Mouse (Mus musculus): ENCODE measurements around the gene Vgll4. TPM values are rescaled to one million over a fixed set of nuclear protein-coding genes. Genes with fewer than 3 reads are reported as not detected.

Gene Vgll4
- total and polyA plus RNA-seq, 2 experiments from 2014 or later = 49.4 to 85.4 TPM

GRCm38 (mm10) chr6:114818471-114818870 is 151.3 kb downstream of the Vgll4 start:
- H3K36me3 ChIP-seq (ENCODE audit: insufficient read depth, low read length) = no peaks in the 10 kb centered on the region
- H3K4me2 ChIP-seq (ENCODE audit: low read depth, low read length) = no peak overlapping the region
- no peak overlapping the region for H3K4me3 ChIP-seq (ENCODE audit: low read length)
- 75% methylated on average over 6 of the region's 6 CpGs for WGBS
- no peak overlapping the region for H3K9ac ChIP-seq (replicated peaks; ENCODE audit: low read length)
- no peak for DNase-seq (ENCODE audit: low spot score)
- no peak overlapping the region; the same call in 1 of the 2 replicates for H3K27ac ChIP-seq
- H3K27me3 ChIP-seq (ENCODE audit: insufficient read depth, low read length) = no peaks in the 10 kb centered on the region
- 0 out of 2 replicates have a peak, but pooled peaks have one; percentile 39 for ATAC-seq
- H3K4me1 ChIP-seq (ENCODE audit: insufficient read depth, low read length) = peaks cover 3% of the 10 kb centered on the region; the same call in 1 of the 2 replicates
- H3K9me3 ChIP-seq (ENCODE audit: low read length) = no peaks in the 10 kb centered on the region
- no peak for TF ChIP-seq CTCF (IDR thresholded peaks at IDR 0.05; ENCODE audit: low read depth)

- 43% methylated on average over 11 of the region's 11 CpGs for WGBS
- TF ChIP-seq CTCF (IDR thresholded peaks at IDR 0.05; ENCODE audit: low read depth) = no peak
- Histone ChIP-seq H3K9ac (replicated peaks; ENCODE audit: low read length) (no peak overlapping the region), H3K9me3 (ENCODE audit: low read length) (no peaks in the 10 kb centered on the region), H3K27ac (no peak overlapping the region), H3K27me3 (ENCODE audit: insufficient read depth, low read length) (no peaks in the 10 kb centered on the region), H3K4me2 (ENCODE audit: low read depth, low read length) (no peak overlapping the region), H3K4me3 (ENCODE audit: low read length) (no peak overlapping the region), H3K36me3 (ENCODE audit: insufficient read depth, low read length) (no peaks in the 10 kb centered on the region), H3K4me1 (ENCODE audit: insufficient read depth, low read length) (peaks cover 3% of the 10 kb centered on the region; the same call in 1 of the 2 replicates)
- no peak for ATAC-seq
- peak; percentile 38 for DNase-seq (ENCODE audit: low spot score)
Measured at GRCm38 (mm10) chr6:114817948-114818347, 151.8 kb downstream of the Vgll4 start.

GRCm38 (mm10) chr6:114814882-114815650 is 154.7 kb downstream of the Vgll4 start:
- no peak overlapping the region for H3K27ac ChIP-seq
- H3K9me3 ChIP-seq (ENCODE audit: low read length) = no peaks in the 10 kb centered on the region
- H3K27me3 ChIP-seq (ENCODE audit: insufficient read depth, low read length) = no peaks in the 10 kb centered on the region
- no peaks in the 10 kb centered on the region for H3K36me3 ChIP-seq (ENCODE audit: insufficient read depth, low read length)
- H3K4me3 ChIP-seq (ENCODE audit: low read length) = no peak overlapping the region
- no peak overlapping the region for H3K4me2 ChIP-seq (ENCODE audit: low read depth, low read length)
- peak; percentile 69 for TF ChIP-seq CTCF (IDR thresholded peaks at IDR 0.05; ENCODE audit: low read depth)
- ATAC-seq (no peak), DNase-seq (ENCODE audit: low spot score) (peak; percentile 37)
- no peaks in the 10 kb centered on the region; the same call in 1 of the 2 replicates for H3K4me1 ChIP-seq (ENCODE audit: insufficient read depth, low read length)
- WGBS = 93% methylated on average over 5 of the region's 5 CpGs
- no peak overlapping the region for H3K9ac ChIP-seq (replicated peaks; ENCODE audit: low read length)

- Histone ChIP-seq H3K4me2 (ENCODE audit: low read depth, low read length) (no peak overlapping the region), H3K36me3 (ENCODE audit: insufficient read depth, low read length) (no peaks in the 10 kb centered on the region), H3K4me3 (ENCODE audit: low read length) (no peak overlapping the region), H3K27me3 (ENCODE audit: insufficient read depth, low read length) (no peaks in the 10 kb centered on the region), H3K27ac (0 out of 2 replicates have a peak overlapping the region, but pooled peaks have one; percentile 9), H3K9ac (replicated peaks; ENCODE audit: low read length) (no peak overlapping the region), H3K9me3 (ENCODE audit: low read length) (no peaks in the 10 kb centered on the region), H3K4me1 (ENCODE audit: insufficient read depth, low read length) (no peaks in the 10 kb centered on the region; the same call in 1 of the 2 replicates)
- TF ChIP-seq CTCF (IDR thresholded peaks at IDR 0.05; ENCODE audit: low read depth) = no peak
- peak; percentile 55 for DNase-seq (ENCODE audit: low spot score)
- WGBS = 52% methylated on average over 6 of the region's 6 CpGs
- 0 out of 2 replicates have a peak, but pooled peaks have one; percentile 44 for ATAC-seq
Measured at GRCm38 (mm10) chr6:114814199-114814881, 155.5 kb downstream of the Vgll4 start.

- TF ChIP-seq CTCF (IDR thresholded peaks at IDR 0.05; ENCODE audit: low read depth) = no peak
- Histone ChIP-seq H3K4me1 (ENCODE audit: insufficient read depth, low read length) (no peaks in the 10 kb centered on the region), H3K36me3 (ENCODE audit: insufficient read depth, low read length) (no peaks in the 10 kb centered on the region), H3K9ac (replicated peaks; ENCODE audit: low read length) (no peak overlapping the region), H3K27me3 (ENCODE audit: insufficient read depth, low read length) (no peaks in the 10 kb centered on the region), H3K4me3 (ENCODE audit: low read length) (no peak overlapping the region), H3K9me3 (ENCODE audit: low read length) (no peaks in the 10 kb centered on the region), H3K4me2 (ENCODE audit: low read depth, low read length) (no peak overlapping the region), H3K27ac (no peak overlapping the region)
- ATAC-seq (no peak), DNase-seq (ENCODE audit: low spot score) (no peak)
- 67% methylated on average over 4 of the region's 4 CpGs for WGBS
Measured at GRCm38 (mm10) chr6:114812779-114813178, 157.0 kb downstream of the Vgll4 start.

GRCm38 (mm10) chr6:114812322-114812721 is 157.5 kb downstream of the Vgll4 start:
- DNase-seq (ENCODE audit: low spot score) = peak; percentile 72
- Histone ChIP-seq H3K27ac (no peak overlapping the region), H3K9ac (replicated peaks; ENCODE audit: low read length) (no peak overlapping the region), H3K4me1 (ENCODE audit: insufficient read depth, low read length) (no peaks in the 10 kb centered on the region), H3K4me2 (ENCODE audit: low read depth, low read length) (no peak overlapping the region), H3K36me3 (ENCODE audit: insufficient read depth, low read length) (no peaks in the 10 kb centered on the region), H3K9me3 (ENCODE audit: low read length) (no peaks in the 10 kb centered on the region), H3K27me3 (ENCODE audit: insufficient read depth, low read length) (no peaks in the 10 kb centered on the region), H3K4me3 (ENCODE audit: low read length) (no peak overlapping the region)
- ATAC-seq = no peak
- no peak for TF ChIP-seq CTCF (IDR thresholded peaks at IDR 0.05; ENCODE audit: low read depth)
- 42% methylated on average over 5 of the region's 5 CpGs for WGBS

Other genes with a start within 250 kb of the Vgll4 start
- gene Tamm41, start 67.9 kb upstream of the Vgll4 start, total RNA-seq (2014; rRNA removed) = 44.3 and 51.1 TPM in 2 replicates
- 47.1 and 47.7 TPM in 2 replicates for gene Tamm41, start 67.9 kb upstream of the Vgll4 start, polyA plus RNA-seq (2015; fragmentation: Nextera tagmentation; extraction: Ambion mirVana)
- 128 and 129 TPM in 2 replicates for gene Syn2, start 164.9 kb upstream of the Vgll4 start, total RNA-seq (2014; rRNA removed)
- 90.2 and 94.7 TPM in 2 replicates for gene Syn2, start 164.9 kb upstream of the Vgll4 start, polyA plus RNA-seq (2015; fragmentation: Nextera tagmentation; extraction: Ambion mirVana)

All from hindbrain, postnatal 0 days (tissue).